Mouse (Mus musculus) c-Kit-negative CD71-positive TER-119-positive erythroid progenitor cells, embryonic 14.5 days (primary cell): Measurements from ENCODE around the gene Galnt9.

ENCODE experiments used
- DNase-seq: peaks from one replicate; pipeline ENCODE4 v3.0.0-alpha.2; 2013; ENCODE audit warnings: low read depth, low spot score

Galnt9 gene

GRCm38 (mm10) chr5:110629525-110630120 is 85.5 kb downstream of the Galnt9 start:
- DNase-seq, result no peak

- no peak for DNase-seq
Observed at GRCm38 (mm10) chr5:110635951-110636707, 92.0 kb downstream of the Galnt9 start.

- DNase-seq, result no peak
Observed at GRCm38 (mm10) chr5:110638306-110639074, 94.3 kb downstream of the Galnt9 start.

- DNase-seq, result peak; percentile 65
Observed at GRCm38 (mm10) chr5:110639459-110639858, 95.3 kb downstream of the Galnt9 start.

- no peak for DNase-seq
Observed at GRCm38 (mm10) chr5:110646377-110646776, 102.2 kb downstream of the Galnt9 start.

- peak; percentile 93 for DNase-seq
Observed at GRCm38 (mm10) chr5:110652719-110653648, 108.8 kb downstream of the Galnt9 start, which contains the start of the genes Noc4l and Ddx51. TSS of gene Noc4l (minus strand) at chr5:110653417. TSS of gene Ddx51 (plus strand) at chr5:110653451.

- no peak for DNase-seq
Observed at GRCm38 (mm10) chr5:110653686-110654085, 109.5 kb downstream of the Galnt9 start.

- no peak for DNase-seq
Observed at GRCm38 (mm10) chr5:110659682-110660081, 115.5 kb downstream of the Galnt9 start.

- DNase-seq, result no peak
Observed at GRCm38 (mm10) chr5:110664041-110664440, 119.9 kb downstream of the Galnt9 start.

GRCm38 (mm10) chr5:110664750-110665269 is 120.7 kb downstream of the Galnt9 start:
- no peak for DNase-seq

- DNase-seq, result no peak
Observed at GRCm38 (mm10) chr5:110665486-110666121, 121.4 kb downstream of the Galnt9 start.
